Mouse (Mus musculus) urinary bladder, adult 2 months (tissue): Measurements from ENCODE around the gene Zdhhc4. TPM values are rescaled to one million over a fixed set of nuclear protein-coding genes. Genes with fewer than 3 reads are reported as not detected.
A peak's percentile ranks its signal among the peaks of the same experiment; 100 is the strongest.

Experiments
- DNase-seq: peaks from one replicate; pipeline ENCODE4 v3.0.0; 2022; ENCODE audit warnings: low spot score
- polyA plus RNA-seq: library from polyadenylated mRNA; depleted of rRNA; stranded (reverse); fragments of >200 nt; gene quantifications from 2 replicates; pipeline ENCODE4 v1.2.3, GENCODE M21; 2012; rRNA removed

Zdhhc4 gene
- 55.0 and 65.8 TPM in 2 replicates for polyA plus RNA-seq

DNA sequence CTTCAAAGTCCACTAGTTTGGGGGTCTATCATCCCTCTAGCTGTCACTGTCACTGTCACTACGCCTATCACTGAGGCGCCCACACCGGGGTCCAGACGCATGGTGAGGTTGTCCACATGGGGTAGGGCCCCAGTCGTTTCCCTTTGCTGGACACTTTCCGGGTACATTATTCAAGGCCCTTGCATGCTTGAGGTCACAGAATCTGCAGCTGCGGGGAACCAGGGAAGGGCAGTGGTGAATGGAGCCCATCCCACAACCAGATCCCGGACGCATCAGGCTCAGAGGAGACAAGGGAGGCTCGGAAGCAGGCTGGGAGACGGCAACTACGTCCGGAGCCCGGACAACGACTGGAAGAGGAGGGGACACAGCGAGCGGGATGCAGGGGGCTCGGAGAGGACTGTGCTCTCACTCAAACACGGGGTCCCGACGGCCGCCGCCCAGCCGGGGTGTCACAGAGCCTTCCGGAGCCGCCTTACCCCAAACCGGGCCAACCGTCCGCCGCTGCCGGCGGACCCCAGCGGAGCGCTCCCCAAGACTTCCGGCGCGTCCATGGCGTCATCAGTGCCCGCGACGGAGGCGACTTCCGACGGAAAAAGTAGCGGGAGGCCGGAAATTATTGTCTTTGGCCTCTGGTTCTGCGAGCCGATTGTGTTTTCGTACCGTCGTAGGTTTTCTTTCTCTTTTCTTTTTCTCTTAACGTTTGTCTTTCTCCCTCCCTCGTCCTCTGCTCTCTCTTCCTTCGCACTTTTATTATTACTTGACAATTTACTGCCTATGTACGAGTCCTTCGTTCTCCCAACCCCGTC is at the start of gene Zdhhc4:
Zdhhc4 (minus strand) TSS at position 567 of the 806 bp plus-strand sequence.
- DNase-seq, result peak; percentile 83

DNA sequence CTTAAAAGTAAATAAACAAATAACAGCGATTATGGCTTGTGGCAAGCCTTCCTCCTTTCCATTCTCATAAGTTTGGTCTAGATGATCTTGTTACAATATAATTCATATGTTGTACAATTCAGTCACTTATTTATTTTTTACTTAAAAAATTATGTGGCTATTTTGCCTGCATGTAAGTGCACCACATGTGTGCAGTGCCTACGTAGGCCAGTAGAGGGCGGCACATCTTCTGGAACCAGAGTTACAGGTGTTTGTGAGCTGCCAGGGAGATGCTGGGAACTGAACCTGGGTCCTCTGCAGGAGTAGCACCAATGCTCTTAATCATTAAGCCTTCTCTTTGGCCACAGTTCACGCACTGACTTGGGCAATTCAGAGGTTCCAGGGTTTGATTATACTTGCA is 47.1 kb upstream of the Zdhhc4 start:
- DNase-seq, result no peak

DNA sequence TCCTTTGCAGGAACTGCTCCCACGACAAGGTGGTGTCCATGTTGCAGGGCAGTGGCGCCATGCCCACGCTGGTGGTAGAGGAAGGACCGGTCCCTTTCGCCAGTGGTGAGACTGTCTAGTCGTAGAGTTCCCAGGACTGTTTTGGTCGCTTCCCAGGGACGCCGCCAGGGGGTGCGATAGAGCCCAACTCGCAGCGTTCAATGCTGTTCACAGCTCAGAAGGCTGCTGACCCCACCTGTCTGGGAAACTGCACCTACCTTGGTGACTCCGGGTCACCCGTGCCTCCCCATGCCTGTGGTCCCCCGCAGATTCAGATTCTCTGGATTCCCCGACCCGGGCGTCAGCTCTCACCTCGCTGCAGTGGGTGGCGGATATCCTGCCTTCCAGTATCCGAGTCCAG is 46.2 kb upstream of the Zdhhc4 start:
- peak; percentile 70 for DNase-seq

DNA sequence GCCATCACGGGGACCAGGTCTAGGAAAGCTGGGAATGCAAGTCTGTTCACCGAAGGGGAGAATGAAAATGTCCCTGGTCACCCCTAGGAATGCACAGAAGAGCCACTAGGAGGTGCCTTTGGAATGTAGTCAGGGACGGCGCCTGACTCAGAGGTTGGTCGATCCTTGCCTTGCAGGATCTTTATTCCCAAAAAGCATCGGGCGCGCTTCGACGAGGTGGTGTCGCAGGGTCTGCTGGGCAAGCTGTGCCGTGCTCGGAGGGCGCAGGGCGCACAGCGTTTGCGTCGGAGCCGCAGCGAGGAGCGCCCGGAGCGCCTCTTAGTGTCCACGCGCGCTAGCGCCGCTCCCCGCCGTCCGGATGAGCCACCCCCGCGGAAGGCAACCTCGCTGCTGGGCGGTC is 43.8 kb upstream of the Zdhhc4 start:
- DNase-seq, result no peak

- no peak for DNase-seq
These were observed 42.1 kb upstream of the Zdhhc4 start for GRCm38 (mm10) chr5:143371146-143371510.

- DNase-seq, result no peak
These were observed 41.5 kb upstream of the Zdhhc4 start for GRCm38 (mm10) chr5:143370416-143371145.

DNA sequence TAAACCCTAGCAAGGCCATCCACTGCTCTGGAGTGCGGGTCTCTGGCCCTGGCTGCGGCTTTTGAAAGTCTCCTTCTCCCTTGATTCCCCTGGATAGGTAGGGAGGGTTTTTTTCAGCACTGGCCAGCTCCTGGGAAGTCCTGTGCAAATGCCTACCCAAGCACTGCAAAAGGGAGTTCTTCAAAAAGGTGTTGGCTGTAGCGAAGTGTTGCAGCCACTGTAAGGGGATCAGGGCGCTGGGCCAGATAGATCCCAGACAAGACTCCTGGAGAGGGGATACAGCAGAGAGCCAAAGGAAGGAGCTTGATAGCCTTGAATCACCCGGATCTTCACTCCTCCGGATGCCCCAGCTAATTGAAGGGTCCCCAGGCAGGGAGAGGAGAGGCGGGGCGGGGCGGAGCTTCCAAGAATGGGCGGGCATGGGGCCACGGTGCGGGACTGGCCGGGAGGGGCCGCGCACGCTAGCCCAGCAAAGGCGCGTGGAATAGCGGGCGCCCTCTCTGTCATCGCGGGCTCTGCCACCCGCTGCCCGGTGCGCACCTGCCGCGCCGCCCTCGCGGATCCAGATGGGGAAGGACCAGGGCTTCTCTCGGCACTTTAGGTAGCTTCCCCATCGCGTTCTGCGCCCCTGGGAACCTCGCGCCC is 40.7 kb upstream of the Zdhhc4 start:
- DNase-seq, result no peak

GRCm38 (mm10) chr5:143367931-143368330 is 38.9 kb upstream of the Zdhhc4 start:
- DNase-seq, result no peak

DNA sequence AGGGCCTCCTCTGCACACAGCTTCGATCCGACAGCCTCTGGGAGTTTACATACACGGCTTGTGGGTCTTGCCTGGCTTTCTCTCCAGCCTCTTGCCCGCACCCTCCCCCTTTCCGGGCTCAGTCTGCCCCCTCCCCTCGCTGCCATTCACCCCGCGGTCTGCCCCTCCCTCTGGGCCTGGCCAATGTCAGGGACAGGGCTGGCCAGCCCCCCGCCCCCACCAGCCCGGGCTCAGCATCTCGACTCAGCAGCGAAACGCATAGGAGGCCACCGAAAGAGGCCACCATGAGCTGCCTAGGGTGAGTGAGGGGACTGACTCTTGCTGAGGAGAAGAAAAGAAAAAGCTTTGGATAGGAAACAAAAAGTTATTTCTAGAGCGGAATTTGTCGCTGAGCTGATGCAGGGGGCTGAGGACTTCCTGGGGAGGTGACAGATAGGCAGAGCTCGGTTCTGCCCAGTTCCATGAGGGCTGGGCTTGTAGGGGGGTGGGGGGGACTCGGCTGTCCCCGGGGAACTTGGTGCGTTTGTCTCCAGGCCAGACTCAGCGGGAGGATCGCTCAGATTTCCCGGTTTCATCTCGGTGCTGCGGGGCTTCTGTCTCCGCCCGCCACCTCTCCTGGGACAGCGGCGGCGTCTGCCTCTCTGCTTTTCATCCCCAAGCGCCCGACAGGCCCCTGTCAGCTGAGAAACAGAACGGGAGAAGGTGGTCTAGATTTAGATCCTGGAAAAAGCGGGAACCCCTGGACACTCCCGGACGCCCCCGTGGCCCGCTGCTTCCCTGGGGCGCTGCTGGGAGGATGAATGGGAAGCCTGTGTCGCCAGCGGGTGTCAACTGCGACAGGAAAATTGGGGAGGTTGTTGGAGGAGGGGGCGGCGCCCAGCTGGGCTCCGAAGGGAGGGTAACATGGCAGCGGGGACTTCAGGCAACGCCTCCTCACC is 34.9 kb upstream of the Zdhhc4 start:
- DNase-seq, result no peak

DNA sequence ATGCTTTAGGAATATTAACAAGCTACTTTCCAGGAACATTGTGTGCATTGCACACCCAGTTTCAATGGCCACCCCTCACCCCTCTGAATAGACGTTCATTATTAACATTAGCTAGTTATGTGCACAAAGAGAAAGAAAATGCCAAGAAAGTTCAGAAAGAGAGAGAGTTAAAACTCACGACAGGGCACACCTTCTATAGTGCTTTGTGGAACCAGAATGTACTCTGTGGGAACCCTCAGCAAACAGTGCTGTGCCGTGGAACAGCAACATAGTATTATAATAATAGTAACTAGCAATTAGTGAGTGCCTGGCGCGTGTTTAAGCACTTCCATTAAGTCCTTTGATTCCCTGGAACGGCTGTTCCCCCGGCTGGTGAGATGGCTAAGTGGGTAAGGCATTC is 32.4 kb upstream of the Zdhhc4 start:
- DNase-seq, result no peak

DNA sequence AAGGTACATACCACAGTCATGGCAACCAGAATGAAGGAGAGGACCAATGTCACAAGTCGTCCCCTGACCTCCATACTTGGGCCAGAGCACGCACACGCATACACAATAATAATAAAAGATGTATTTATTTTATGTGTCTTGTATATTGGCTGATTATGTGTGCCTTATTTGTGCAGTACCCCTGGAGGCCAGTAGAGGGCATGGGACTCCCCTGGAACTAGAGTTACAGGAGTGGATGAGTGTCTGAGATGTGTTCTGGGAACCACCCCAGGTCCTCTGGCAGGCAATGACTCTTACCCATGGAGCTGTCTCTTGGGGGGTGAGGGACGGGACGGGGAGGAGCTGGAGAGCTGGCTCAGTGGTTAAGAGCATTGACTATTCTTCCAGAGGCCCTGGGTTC is 30.9 kb upstream of the Zdhhc4 start:
- DNase-seq, result no peak

GRCm38 (mm10) chr5:143359263-143359662 is 30.2 kb upstream of the Zdhhc4 start:
- no peak for DNase-seq

DNA sequence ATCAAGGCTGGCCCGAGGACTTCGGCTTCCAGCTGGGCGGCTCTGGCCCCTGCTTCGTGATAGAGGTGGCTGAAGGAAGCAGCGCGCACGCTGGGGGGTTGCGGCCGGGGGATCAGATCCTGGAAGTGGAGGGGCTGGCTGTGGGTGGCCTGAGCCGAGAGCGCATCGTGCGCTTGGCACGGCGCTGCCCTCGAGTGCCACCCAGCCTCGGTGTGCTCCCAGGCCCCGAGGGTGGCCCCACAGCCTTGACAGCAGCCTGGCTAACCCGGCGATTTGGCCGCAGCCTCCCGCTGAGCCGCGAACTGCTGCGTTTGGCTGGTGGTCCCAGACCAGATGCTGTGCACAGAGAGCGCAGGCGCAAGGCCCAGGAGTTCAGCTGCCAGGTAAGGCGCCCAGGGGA is 28.5 kb upstream of the Zdhhc4 start:
- no peak for DNase-seq

- DNase-seq, result no peak
These were observed 27.8 kb upstream of the Zdhhc4 start, which contains the start of gene Grid2ip for GRCm38 (mm10) chr5:143356686-143357388. Gene Grid2ip, plus strand, starts transcription at chr5:143357338.

DNA sequence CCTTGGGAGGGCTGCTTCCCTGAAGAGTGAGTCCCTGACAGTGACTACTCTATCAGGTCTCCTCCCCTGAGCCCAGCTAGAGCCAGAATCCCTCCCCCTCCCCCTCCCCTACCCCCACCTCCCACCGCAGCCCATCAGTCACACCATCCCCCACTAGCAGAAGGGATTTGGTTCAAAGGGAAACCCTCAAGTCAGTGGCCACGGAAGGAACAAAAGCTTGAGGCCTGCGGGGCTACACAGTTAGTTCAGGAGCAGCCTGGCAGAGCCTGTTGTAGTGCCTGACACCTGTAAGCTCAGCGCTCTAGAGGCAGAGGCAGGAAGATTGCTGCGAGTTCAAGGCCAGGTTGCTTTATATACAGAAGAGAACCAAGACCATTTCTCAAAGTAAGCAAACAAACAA is 27.0 kb upstream of the Zdhhc4 start:
- DNase-seq, result no peak

GRCm38 (mm10) chr5:143346367-143346766 is 17.3 kb upstream of the Zdhhc4 start:
- DNase-seq, result no peak

DNA sequence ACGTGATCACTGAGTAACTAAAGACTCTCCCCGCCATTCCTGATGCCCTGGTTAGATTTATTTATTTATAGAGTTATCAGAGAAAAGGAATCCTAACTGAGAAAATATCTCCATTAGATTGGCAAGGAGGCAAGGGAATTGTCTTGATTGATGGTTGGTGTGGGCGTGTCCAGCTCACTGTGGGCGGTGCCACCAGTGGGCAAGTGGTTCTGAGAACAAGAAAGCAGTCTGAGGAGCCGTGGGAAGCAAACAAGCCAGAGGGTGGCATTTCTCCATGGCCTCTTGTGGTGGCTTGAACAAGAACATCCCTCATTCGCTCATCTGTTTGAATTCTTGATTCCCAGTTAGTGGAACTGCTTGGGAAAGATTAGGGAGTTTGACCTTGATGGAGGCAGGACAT is 10.5 kb upstream of the Zdhhc4 start:
- DNase-seq, result no peak

DNA sequence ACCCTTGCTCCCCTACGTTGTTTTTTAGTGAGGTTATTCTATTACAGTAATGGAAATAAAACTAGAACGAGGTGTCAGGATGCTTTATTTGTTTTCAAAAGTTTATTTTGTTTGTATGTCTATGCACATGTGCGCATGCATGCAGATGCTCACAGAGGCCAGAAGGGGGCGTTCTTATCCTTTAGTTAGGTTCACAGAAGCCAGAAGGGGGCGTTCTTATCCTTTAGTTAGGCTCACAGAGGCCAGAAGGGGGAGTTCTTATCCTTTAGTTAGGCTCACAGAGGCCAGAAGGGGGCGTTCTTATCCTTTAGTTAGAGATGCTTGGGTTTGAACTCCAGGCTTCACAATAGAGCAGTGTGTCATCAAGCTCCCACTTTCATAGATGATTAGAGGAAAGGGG is 7.5 kb upstream of the Zdhhc4 start:
- no peak for DNase-seq

GRCm38 (mm10) chr5:143335089-143335460 is 6.0 kb upstream of the Zdhhc4 start:
- DNase-seq, result no peak

DNA sequence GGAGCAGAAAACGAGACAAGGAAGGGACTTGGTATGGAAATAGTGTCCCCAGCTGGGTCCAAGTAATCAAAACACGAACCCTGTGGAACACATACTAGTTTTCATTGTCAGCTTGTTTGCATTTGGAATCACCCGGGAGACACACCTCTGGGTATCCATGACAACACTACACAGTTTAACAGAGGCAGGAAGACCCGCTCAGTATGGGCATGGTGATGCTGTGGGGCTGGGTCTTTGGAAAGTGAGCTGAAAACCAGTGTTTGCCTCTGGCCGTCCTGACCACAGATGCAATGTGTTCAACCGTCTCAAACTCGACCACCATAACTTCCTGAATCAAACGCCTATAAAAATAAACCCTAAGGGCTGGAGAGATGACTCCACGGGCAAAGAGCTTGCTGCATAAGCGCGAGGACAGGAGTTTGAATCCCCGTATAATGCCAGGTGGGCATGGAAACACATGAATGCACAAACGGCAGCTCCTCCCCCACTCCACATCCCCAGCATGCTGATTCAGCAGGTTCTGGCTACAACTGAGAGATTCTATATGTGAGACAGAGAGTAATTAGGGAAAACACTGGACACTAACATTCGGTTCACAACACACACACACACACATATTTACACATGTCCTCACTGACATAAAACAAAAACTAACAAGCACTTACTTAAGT is 5.5 kb upstream of the Zdhhc4 start:
- no peak for DNase-seq
